Mouse (Mus musculus): ENCODE results near the gene Nupr1. TPM values are rescaled to one million over a fixed set of nuclear protein-coding genes. Genes with fewer than 3 reads are reported as not detected.

Gene Nupr1
- polyA plus RNA-seq, 1 experiment from 2014 or later = 12.4 TPM

- no peak for DNase-seq (ENCODE audit: low spot score)
- no peaks in the 10 kb centered on the region for H3K27me3 ChIP-seq (ENCODE audit: control insufficient read depth, insufficient read depth, low read length)
- H3K27ac ChIP-seq = no peak overlapping the region
- ATAC-seq (ENCODE audit: low FRiP score) = no peak
- H3K36me3 ChIP-seq (replicated peaks; ENCODE audit: control insufficient read depth, insufficient read depth) = peaks cover 33% of the 10 kb centered on the region
- no peak overlapping the region for H3K4me2 ChIP-seq (replicated peaks)
- WGBS = 49% methylated on average over 8 of the region's 8 CpGs
- no peak overlapping the region for H3K4me3 ChIP-seq (replicated peaks; ENCODE audit: low read length)
- no peak overlapping the region for H3K9ac ChIP-seq
- peaks cover 2% of the 10 kb centered on the region; the same call in 1 of the 2 replicates for H3K4me1 ChIP-seq (replicated peaks; ENCODE audit: control insufficient read depth, insufficient read depth, low read length)
- H3K9me3 ChIP-seq (ENCODE audit: control insufficient read depth, low read length) = no peaks in the 10 kb centered on the region
These were observed 53.7 kb downstream of the Nupr1 start for GRCm38 (mm10) chr7:126576946-126577345.

Small RNAs within 50 kb of the gene (microRNA-seq; reads per million reads assigned to microRNA genes)
- 3.7 reads per million, percentile 16 among the genes with 10 or more reads in this experiment for gene Mir7059

Other genes with a start within 250 kb of the Nupr1 start
- 3.9 and 4.0 TPM in 2 replicates for gene Nfatc2ip, start 234.1 kb downstream of the Nupr1 start, polyA plus RNA-seq (2014; fragmentation: Nextera tagmentation; extraction: Ambion mirVana)
- gene Cd19, start 216.0 kb downstream of the Nupr1 start, polyA plus RNA-seq (2014; fragmentation: Nextera tagmentation; extraction: Ambion mirVana) = not detected in 2 replicates
- 18.9 and 20.2 TPM in 2 replicates for gene Rabep2, start 202.1 kb downstream of the Nupr1 start, polyA plus RNA-seq (2014; fragmentation: Nextera tagmentation; extraction: Ambion mirVana)
- 0.30 and 0.31 TPM in 2 replicates for gene Atp2a1, start 167.8 kb downstream of the Nupr1 start, polyA plus RNA-seq (2014; fragmentation: Nextera tagmentation; extraction: Ambion mirVana)
- gene Sh2b1, start 155.4 kb downstream of the Nupr1 start, polyA plus RNA-seq (2014; fragmentation: Nextera tagmentation; extraction: Ambion mirVana) = 60.3 and 64.1 TPM in 2 replicates
- 116 and 136 TPM in 2 replicates for gene Tufm, start 143.5 kb downstream of the Nupr1 start, polyA plus RNA-seq (2014; fragmentation: Nextera tagmentation; extraction: Ambion mirVana)
- gene Atxn2l, start 127.4 kb downstream of the Nupr1 start, polyA plus RNA-seq (2014; fragmentation: Nextera tagmentation; extraction: Ambion mirVana) = 72.6 and 73.7 TPM in 2 replicates
- 162 and 165 TPM in 2 replicates for gene Eif3c, start 64.5 kb downstream of the Nupr1 start, polyA plus RNA-seq (2014; fragmentation: Nextera tagmentation; extraction: Ambion mirVana)
- gene Apobr, start 45.9 kb downstream of the Nupr1 start, polyA plus RNA-seq (2014; fragmentation: Nextera tagmentation; extraction: Ambion mirVana) = 0.26 and 0.36 TPM in 2 replicates
- gene Cln3, start 45.0 kb downstream of the Nupr1 start, polyA plus RNA-seq (2014; fragmentation: Nextera tagmentation; extraction: Ambion mirVana) = 24.7 and 24.8 TPM in 2 replicates
- not detected in 2 replicates for gene Il27, start 35.9 kb downstream of the Nupr1 start, polyA plus RNA-seq (2014; fragmentation: Nextera tagmentation; extraction: Ambion mirVana)
- 58.0 and 61.1 TPM in 2 replicates for gene Sgf29, start 18.4 kb upstream of the Nupr1 start, polyA plus RNA-seq (2014; fragmentation: Nextera tagmentation; extraction: Ambion mirVana)
- 2.5 and 5.3 TPM in 2 replicates for gene Sult1a1, start 45.6 kb upstream of the Nupr1 start, polyA plus RNA-seq (2014; fragmentation: Nextera tagmentation; extraction: Ambion mirVana)
- gene Bola2, start 64.5 kb upstream of the Nupr1 start, polyA plus RNA-seq (2014; fragmentation: Nextera tagmentation; extraction: Ambion mirVana) = 124 and 159 TPM in 2 replicates
- 10.7 and 10.9 TPM in 2 replicates for gene Slx1b, start 64.9 kb upstream of the Nupr1 start, polyA plus RNA-seq (2014; fragmentation: Nextera tagmentation; extraction: Ambion mirVana)
- gene Coro1a, start 76.9 kb upstream of the Nupr1 start, polyA plus RNA-seq (2014; fragmentation: Nextera tagmentation; extraction: Ambion mirVana) = 82.2 and 99.7 TPM in 2 replicates
- gene Mapk3, start 128.7 kb upstream of the Nupr1 start, polyA plus RNA-seq (2014; fragmentation: Nextera tagmentation; extraction: Ambion mirVana) = 96.5 and 97.0 TPM in 2 replicates
- 1.0 and 1.8 TPM in 2 replicates for gene Gdpd3, start 135.5 kb upstream of the Nupr1 start, polyA plus RNA-seq (2014; fragmentation: Nextera tagmentation; extraction: Ambion mirVana)
- 206 and 218 TPM in 2 replicates for gene Ypel3, start 146.1 kb upstream of the Nupr1 start, polyA plus RNA-seq (2014; fragmentation: Nextera tagmentation; extraction: Ambion mirVana)
- gene Tbx6, start 150.6 kb upstream of the Nupr1 start, polyA plus RNA-seq (2014; fragmentation: Nextera tagmentation; extraction: Ambion mirVana) = 0.21 and 0.26 TPM in 2 replicates
- 177 and 182 TPM in 2 replicates for gene Ppp4c, start 161.6 kb upstream of the Nupr1 start, polyA plus RNA-seq (2014; fragmentation: Nextera tagmentation; extraction: Ambion mirVana)
- gene Fam57b, start 166.8 kb upstream of the Nupr1 start, polyA plus RNA-seq (2014; fragmentation: Nextera tagmentation; extraction: Ambion mirVana) = 53.2 and 54.7 TPM in 2 replicates
- 0.74 TPM in 1 of 2 replicates, not detected in the other for gene 4930451I11Rik, start 200.8 kb upstream of the Nupr1 start, polyA plus RNA-seq (2014; fragmentation: Nextera tagmentation; extraction: Ambion mirVana)
- gene Doc2a, start 216.6 kb upstream of the Nupr1 start, polyA plus RNA-seq (2014; fragmentation: Nextera tagmentation; extraction: Ambion mirVana) = 16.5 and 25.7 TPM in 2 replicates
- gene Hirip3, start 231.1 kb upstream of the Nupr1 start, polyA plus RNA-seq (2014; fragmentation: Nextera tagmentation; extraction: Ambion mirVana) = 10.1 and 11.1 TPM in 2 replicates
- 93.7 and 95.3 TPM in 2 replicates for gene Ino80e, start 231.5 kb upstream of the Nupr1 start, polyA plus RNA-seq (2014; fragmentation: Nextera tagmentation; extraction: Ambion mirVana)

Measured in hindbrain, embryonic 14.5 days (tissue).